Mouse (Mus musculus) E14TG2a.4 (cell line): ENCODE measurements around the gene Tbc1d17.

Experiments used
- CTCF ChIP-seq: conservative IDR thresholded peaks from 2 replicates; pipeline ENCODE4 v1.5.1; 2014; ENCODE audit warnings: low read length
- NANOG ChIP-seq: IDR thresholded peaks from 2 replicates; pipeline ENCODE4 v1.6.1; 2014; ENCODE audit warnings: borderline replicate concordance, low read length, mixed read lengths
- POU5F1 ChIP-seq: IDR thresholded peaks from 2 replicates; pipeline ENCODE4 v1.6.1; 2014; ENCODE audit warnings: low read length, borderline replicate concordance

- no peak for TF ChIP-seq CTCF
- TF ChIP-seq NANOG: no peak
- TF ChIP-seq POU5F1: no peak
Measured at GRCm38 (mm10) chr7:44851625-44852234, 2.9 kb upstream of the Tbc1d17 start.
